Mouse (Mus musculus) G1E (cell line): Measurements from ENCODE around the gene Best1.

Source experiments
- CTCF ChIP-seq: IDR thresholded peaks from 2 replicates; pipeline ENCODE4 v1.5.1; 2012; ENCODE audit warnings: low read depth, low read length, inconsistent platforms, mixed read lengths
- GATA1 ChIP-seq: IDR thresholded peaks from 2 replicates; pipeline ENCODE4 v1.6.1; 2012; ENCODE audit warnings: borderline replicate concordance, low read length, inconsistent platforms, mixed read lengths
- GATA2 ChIP-seq: IDR thresholded peaks from 2 replicates; pipeline ENCODE4 v1.6.1; 2012; ENCODE audit warnings: low read depth, low read length, inconsistent platforms, borderline replicate concordance
- POLR2AphosphoS5 ChIP-seq: IDR thresholded peaks from 2 replicates; pipeline ENCODE4 v1.6.1; 2012; ENCODE audit warnings: low read depth, low read length, inconsistent platforms; ENCODE audit not compliant: insufficient replicate concordance
- TAL1 ChIP-seq: conservative IDR thresholded peaks from 2 replicates; pipeline ENCODE4 v1.6.1; 2012; ENCODE audit warnings: low read depth, low read length, inconsistent platforms, mixed read lengths

DNA sequence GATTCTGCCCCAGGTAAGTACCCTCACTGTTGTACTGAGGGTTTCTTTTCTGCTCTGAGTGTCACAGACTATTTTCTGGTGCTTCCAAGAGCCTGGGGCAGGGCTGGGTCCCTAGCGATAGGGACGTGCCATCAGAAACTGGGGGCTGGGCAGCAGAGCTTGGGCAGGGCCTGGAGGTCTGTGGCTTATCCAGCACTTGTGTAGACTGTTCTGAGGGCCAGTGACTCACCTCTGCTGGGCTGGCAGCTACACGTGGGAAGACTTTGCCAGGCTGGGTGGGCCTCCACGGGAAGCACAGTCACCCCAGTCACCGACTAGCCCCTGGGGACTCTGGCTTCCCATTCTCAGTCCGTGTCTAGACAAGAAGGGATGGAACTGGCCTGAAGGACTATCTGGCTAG, 40.8 kb upstream of the Best1 start:
- TF ChIP-seq POLR2AphosphoS5 (no peak), CTCF (no peak), TAL1 (peak; percentile 61), GATA1 (no peak), GATA2 (no peak)
